Mouse (Mus musculus): Measurements from ENCODE around the gene Galk1.

DNA sequence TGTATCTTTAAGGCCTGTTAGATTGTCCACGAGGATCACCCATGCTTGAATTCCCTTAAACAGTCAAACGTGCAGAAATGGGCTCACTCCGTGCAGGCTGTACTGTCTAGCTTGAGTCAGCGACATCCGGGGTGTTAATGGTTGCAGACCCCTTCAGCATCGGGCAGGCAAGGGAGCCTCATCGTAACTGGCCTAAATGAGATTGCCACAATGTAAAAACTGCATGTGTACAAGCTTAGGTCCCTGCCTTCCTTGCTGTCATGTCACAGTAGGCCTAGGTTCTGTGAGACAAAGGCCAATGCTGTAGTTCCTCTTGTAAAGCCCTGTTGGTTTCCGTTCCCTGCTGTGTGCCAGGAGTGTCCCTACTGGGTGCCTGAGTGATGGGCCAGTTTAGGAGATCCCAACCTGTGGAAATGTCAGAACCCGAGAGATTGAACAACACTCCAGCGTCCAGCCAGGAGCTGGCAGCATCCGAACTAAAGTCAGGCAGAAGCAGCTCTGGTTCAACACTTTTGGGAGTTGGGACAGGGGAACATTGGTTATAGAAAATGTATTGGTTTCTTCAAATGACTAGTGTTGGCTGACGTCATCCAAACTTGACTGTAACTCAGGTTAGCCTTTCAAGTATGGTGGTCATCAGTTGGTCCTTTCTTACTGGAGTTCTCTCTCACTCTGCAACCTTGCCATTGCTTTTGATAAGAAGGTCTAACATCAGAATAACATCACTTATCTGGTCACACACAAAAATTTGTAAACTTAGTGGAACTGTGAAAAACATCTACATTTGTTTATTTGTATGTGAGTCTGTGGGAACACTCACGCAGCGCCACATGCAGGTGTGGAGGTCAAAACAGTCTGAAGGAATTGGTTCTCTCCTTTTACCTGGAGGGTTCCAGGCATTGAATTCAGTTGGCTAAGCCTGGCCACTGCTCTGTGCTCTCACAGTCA lies 18.7 kb upstream of the Galk1 start:
- TF ChIP-seq POLR2A (IDR thresholded peaks at IDR 0.05; ENCODE audit: control insufficient read depth, extremely low read depth, insufficient read depth, low read length, poor library complexity) (no peak), CTCF (IDR thresholded peaks at IDR 0.05; ENCODE audit: borderline replicate concordance, control insufficient read depth, extremely low read depth, insufficient read depth, low read length, poor library complexity) (no peak)

Measured in thymus, adult 2 months (tissue).